Mouse (Mus musculus): ENCODE results near the gene Atg2a.
A peak's percentile ranks its signal among the peaks of the same experiment; 100 is the strongest.

DNA sequence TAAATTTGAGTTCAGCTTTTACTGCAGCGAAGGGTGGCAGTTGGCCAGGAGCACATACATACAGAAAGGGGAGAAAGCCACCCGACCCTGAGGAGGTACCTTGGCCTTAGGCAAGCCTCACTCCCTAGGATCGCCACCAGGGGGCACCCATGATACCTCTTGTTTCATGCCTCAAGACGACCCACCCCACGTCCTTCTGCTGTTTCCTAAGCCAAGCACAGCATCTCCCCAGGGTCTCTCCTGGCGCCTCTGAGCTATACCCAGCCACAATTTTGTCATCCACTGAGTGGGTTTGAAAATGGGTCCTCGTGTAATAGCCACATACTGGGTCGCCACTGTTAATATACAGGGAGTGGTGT lies 26.7 kb downstream of the Atg2a start:
- TF ChIP-seq POLR2A (IDR thresholded peaks at IDR 0.05; ENCODE audit: extremely low read depth, insufficient read depth, low read length): peak; percentile 22; the same call in 1 of the 2 replicates
- peak; percentile 96 for TF ChIP-seq CTCF (IDR thresholded peaks at IDR 0.05; ENCODE audit: low read depth, low read length)

Data from liver, adult 2 months (tissue).